Mouse (Mus musculus) heart, adult 8-10 months (tissue): ENCODE measurements around the gene Foxn3. TPM values are rescaled to one million over a fixed set of nuclear protein-coding genes. Genes with fewer than 3 reads are reported as not detected.

Experiments used
- DNase-seq: peaks from one replicate; pipeline ENCODE4 v3.0.0; 2022; ENCODE audit warnings: low spot score
- total RNA-seq, 4 experiments: library from RNA; stranded (reverse); gene quantifications; 2 replicates each; pipeline ENCODE4 v1.2.4; 2022

Gene Foxn3
- total RNA-seq, 4 experiments from 2014 or later = 98.7 to 128 (median 104) TPM

DNA sequence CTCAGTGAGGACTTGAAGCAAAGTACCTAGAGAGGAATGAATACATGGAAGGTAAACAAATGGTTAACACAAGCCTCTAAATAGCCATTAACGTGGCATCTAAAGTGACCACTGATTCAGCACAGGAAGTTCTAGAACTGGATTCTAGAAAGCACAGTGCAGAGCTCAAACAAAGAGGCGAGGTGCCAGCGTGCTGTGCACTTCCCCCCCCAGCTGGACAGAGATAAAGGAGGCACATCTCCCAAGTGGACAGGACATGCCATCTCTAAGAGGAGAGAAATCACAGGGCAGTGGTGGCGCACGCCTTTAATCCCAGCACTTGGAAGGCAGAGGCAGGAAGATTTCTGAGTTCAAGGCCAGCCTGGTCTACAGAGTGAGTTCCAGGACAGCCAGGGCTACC, 173.0 kb downstream of the Foxn3 start:
- no peak for DNase-seq

DNA sequence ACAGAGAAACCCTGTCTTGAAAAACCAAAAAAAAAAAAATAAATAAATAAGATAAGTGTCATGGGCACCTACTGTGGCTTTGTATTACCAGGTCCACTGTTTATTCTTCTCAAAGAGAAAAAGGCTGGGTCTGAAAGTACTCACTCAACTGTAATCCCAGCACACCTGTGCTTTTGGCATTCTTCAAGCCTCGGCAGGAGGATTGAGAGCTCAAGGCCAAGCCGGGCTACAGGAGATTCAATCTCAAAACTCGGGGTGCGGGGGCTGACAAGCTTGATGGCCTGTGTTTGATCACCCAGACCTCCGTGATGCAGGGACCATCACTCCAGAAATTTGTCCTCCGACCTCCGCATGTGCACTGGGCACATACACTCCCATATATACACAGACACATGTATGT, 174.1 kb downstream of the Foxn3 start:
- DNase-seq = no peak

DNA sequence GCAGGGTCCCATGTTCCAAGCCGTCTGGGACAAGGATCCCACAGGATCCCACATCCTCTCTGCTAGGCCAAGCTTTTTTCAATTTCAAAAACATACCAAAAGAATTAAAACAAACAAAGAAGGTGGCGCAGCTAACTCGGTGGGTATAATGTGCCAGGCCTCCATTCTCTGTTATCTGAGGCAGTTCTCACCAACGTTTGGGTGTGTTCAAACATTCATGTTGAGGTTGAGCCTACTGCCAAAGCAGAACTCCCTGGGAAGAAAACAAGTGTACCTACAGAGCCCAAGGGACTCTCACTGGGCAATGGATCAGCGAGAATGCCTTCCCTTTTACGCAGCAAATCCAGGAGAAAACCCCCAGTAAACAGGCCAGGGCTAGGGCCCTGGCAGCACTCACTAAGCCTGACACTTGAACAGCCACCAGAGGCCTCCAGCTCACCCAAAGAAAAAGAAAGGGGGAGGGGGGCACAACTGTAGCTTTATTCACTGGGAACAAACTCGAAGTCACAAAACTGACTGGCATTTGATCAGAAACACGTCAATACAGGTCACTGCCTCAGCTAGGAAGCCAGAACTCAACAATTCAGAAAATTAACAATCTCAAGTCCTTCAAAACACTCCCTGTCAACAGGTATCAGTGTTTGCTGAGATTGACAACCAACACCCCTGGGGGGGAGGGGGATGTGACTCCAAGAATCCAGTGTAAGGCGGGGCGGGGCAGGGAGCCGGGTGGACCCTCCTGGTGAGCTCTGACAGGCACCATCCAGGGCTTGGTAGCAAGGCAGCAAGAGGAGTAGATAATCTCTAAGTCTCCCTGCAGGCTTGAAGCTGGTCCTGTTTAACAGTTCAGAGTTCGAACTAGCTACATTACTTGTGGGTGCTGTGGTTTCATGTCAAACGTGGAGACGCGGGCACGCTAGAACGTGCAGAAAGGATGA, 177.2 kb downstream of the Foxn3 start:
- DNase-seq = no peak

DNA sequence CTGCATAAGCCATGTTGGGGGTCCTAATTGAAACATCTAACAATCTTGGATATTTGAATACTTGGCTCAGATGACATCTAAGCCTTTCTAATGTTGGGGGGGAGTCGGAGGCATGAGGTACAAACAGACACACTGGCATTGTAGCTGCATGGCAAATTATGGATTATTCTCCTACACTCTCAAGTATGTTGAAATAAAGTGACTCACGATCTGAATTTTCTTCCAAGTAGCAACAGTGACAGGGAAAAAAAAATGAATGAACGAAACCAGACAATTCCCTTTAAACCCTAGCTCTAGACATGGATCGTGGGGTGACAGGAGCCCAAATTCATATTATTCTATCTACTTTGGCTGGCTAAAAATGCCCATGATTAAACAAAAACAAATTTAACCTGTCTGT, 178.3 kb downstream of the Foxn3 start:
- no peak for DNase-seq

DNA sequence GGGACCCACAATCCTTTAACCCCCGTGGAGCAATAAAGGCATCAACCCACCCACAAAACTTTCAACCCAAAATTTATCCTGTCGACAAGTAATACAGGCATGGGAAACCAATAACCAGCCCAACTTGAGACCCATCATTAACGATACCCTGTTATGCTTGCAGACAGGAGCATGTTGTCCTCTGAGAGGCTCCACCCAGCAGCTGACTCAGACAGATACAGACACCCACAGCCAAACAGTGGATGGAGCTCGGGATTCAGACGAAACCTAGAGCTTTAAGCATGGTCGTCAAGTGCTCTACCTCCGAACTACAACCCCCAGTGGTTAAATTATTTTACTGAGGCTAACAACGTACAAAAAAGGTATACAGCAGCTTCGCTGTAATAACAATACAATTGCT, 182.1 kb downstream of the Foxn3 start:
- no peak for DNase-seq

DNA sequence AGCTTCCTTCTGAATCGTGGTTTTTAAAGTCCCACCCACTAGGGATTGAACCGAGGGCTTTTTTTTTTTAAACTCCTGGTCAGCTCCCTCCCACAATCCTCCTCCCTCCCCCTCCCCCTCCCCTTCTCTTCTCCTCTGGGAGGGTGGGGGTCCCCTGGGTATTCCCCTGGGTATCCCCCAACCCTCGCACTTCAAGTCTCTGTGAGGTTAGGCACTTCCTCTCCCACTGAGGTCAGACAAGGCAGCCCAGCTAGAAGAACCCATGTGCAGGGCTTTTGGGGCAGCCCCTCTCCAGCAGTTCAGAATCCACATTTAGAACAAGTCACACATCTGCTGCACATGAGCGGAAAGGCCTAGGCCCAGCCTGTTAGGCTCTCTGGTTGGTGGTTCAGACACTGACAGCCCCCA, 182.5 kb downstream of the Foxn3 start:
- DNase-seq = no peak

DNA sequence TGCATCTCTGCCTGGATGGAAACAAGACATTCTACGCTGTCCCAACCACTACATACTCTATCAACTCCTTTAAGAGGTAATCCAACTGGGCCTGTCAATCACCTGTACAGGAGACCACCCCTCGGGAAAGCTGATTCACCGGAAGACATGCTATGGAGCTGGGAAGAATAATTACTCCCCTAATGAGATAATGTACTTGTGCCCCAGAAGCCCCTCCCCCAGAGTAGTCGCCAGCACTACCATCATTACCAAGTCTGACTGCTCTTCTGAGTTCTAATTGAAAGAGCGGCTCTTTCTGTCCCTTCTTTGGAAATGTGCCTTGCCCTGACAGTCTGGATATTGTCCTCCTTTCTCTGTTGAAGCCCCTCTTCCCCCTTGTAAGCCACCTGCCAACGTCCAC, 183.3 kb downstream of the Foxn3 start:
- no peak for DNase-seq

DNA sequence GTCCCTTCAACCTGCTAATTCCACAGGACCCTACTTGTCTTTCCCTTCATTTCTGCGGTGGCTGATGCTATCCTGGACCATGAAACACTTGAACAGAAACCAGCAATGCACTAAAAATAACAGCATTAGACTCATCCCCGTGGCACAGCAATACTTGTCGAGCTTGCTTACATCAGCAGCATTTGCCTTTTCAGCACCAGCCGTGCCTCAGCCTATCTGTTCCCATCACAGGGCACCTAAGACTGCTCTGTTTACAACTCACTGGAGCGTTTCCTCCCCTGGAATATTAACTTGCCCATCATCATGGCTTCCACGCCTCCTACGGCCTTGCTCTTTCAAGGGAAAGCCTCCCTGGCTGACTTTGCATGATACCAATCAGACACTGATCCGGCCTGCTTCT, 185.1 kb downstream of the Foxn3 start:
- no peak for DNase-seq

DNA sequence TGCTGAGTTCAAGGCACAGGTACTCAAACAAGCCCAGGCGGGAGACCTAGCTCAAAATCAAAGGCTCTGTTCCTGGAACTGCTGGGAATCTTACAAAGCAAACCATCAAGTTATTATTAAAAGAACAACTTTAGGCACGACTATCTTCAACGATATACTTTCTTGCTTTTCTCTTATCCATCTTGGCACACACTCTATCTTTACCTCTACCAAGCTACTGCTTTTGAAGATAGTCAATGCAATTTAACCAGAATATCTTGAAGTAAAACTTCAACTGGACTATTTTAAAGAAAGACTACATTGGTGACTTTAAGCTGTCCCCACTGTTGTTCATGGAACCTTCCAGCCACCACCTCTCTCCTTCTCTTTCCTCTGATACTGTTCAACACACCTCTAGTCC, 185.7 kb downstream of the Foxn3 start:
- DNase-seq = no peak

DNA sequence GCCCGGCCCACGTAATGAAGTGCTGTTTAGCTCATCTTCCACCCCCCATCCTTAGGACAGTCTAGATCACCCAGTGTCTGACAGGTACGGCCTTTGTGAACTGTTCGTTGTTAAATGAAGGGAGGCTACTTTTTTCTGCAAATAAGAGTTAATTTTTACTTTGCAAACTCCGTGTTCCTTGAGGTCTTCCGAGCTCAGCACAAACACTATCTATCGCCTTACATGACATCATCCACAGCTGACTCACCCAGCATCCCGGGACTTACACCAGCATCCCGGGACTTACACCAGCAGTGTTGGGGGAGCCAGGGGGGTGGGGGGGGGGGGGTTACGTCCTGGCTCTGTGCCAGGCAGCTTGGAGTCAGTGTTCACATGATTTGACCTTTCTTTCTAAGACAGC, 186.3 kb downstream of the Foxn3 start:
- no peak for DNase-seq

DNA sequence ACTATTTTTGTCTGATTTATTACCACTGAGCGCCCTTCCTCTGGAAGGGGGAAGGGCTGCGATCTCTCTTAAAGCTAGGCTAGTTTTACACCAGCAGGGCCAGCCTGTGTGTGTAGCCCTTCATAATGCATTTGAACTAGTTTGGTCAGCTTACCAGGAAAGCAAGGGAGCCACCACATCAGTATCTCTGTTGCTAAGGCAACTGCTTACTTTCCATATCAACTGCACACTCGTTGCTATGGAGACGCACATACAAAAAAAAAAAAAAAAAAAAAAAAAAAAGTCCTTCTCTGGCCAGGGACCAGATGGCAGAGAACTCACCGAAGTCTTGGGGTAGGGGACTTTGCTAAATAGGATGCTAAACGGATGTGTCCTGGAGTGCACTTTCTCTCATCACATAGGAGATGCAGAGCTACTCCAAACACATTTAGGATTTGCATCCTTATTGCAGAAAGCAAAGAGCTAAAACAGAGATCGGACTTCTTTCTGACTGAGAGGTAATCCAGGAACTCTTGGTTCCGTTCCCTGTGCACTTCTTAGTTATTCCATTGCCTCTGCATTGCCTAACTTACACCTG, 187.4 kb downstream of the Foxn3 start:
- no peak for DNase-seq

DNA sequence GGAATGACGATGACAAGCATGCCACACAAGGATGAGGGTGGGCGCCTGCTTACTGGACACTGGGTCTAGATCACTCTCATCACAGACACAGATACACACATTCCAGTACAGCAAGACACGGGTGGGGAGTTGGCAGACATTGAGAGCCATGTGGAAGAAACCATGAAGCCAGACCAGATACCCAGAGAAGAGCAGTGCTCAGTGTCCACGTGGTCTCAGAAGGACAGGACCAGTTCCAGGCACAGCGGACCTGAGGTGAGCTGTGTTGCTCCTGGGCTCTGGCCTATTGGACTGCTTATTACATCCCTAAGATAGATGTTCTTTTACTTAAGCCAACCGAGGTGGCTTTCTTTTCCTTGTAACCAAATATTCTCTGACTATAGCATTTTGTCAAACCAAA, 188.0 kb downstream of the Foxn3 start:
- no peak for DNase-seq

DNA sequence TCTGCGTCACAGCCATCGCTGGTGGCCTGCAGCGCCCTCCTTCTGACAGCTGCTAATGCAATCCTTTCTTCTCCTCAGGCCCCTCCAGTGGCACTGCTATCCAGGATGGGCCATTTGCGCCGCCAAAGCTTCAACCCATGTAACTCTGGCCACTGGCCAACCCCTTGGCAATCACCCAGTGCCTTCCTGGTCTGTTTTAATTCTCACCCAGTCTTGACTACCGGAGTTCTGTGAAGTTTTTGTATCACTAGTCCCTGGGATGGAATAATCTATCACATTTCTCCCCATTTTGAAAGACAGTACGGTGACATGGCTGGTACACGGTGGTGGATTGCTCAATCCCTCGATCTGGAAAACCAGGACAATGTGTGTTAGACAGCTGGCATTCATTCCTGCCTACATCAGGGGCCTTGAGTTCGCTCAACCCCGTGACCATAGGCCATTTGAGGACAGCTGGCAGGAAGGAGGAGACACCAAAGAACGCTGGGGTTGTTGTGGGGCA, 189.2 kb downstream of the Foxn3 start:
- peak; percentile 63 for DNase-seq

DNA sequence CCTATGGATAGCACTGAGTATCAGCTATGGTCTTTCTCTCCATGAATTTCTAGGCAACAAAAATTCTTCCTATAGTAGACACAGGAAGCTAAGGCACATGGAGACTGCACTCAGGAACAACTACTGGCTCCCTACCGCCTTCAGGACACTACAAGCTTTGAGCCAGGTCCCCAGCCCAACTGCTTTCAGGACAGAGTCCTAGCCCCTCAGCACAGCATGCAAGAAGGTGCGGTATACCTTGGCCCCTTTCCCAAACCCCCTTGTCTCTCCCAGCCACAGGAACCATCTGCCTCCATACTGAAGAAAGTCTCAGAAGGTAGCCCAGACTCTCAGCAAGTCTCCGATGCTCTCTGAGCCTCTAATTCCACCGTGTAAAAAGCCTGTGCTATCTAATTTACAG, 189.8 kb downstream of the Foxn3 start:
- DNase-seq = no peak

DNA sequence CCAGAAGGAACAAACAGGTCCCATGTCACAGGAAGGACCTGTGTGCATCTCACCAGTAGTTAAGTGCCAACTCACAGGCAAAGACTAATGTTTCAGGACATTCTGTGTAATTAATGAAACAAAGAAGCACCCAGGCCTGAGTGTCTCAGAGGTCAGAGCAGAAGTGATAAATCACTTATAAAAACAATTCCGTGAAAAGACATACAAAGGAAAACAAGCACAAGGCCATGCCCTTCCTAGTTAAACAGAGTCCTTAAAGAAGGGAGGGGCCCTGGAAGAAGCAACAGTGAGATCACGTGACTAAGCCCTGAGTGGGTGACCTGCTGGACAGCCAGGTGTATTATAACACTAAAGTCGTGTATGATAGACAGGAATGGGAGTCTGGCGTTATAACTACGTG, 191.9 kb downstream of the Foxn3 start:
- DNase-seq = no peak

DNA sequence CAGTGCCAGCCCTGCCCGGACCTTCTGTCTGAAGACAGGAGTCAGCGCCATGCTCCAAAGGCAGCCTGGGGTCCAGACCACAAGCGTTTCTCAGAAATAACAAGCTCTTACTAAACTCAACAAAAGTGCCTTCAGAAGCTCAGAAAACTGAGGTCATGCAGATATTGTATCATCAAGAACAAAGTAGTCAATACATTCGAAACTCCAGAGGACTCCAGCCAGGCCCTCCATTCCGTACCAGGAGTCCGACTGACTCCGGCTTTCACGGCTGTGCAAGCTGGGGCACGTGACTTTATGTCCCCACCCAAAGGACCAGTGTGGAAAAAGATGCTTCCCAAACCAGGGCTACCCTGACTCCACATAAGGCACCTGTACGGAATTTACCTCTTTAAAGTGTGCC, 195.1 kb downstream of the Foxn3 start:
- no peak for DNase-seq

DNA sequence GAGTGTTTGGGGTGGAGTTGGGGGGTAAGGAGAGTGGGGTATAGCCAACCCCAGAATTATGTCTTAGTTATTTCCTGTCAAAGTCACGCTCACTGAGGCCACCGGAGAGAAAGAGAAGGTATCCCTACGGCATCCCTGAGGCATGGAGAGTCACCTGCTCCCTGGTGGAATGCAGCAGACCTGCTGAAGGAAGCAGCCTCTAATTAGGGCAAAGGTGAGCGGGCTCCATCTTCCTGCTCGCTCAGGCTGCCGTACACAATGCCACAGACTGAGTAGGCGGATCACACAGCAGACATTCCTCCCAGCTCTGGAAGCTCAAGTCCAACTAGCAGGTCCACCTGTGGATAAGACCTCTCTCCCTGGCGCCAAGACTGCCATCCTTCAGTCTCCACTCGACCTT, 197.4 kb downstream of the Foxn3 start:
- DNase-seq = no peak

DNA sequence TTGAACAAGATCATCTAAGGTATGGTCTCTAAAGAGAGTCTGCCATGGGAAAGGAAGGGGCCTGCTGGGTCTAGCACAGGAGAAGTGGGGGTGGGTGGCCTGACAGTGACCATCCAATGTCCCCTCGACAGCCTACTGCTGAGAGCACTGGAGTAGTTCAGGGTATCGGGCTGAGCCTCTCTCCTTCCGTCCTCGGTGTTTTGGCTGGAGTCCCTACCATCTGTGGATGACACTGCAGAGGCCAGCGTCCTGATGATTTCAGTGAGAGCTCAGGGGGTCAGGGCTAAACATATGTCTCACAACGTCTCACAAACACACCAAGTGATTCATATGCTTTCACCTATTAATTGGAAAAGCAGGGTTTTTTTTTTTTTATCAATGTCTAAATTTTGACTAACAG, 199.2 kb downstream of the Foxn3 start:
- DNase-seq = no peak

DNA sequence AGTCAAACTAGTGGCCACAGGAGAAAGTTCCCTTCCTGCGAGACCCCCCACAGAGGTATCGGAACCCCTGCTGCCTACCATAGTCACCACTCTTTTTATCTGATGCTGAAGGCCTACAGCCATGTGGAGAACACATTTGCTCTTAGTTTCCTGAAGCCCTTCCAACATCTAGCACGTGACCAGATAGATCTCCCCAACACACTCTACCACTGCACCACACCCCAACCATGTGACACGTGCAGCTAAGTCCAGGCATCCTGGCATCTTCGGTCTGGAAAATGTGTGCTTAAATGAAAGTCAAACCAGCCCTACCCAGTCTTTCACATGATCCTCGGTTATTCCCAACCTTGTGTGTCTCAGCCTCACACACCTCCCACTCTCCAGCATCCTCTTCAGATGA, 200.4 kb downstream of the Foxn3 start:
- DNase-seq = peak; percentile 66

DNA sequence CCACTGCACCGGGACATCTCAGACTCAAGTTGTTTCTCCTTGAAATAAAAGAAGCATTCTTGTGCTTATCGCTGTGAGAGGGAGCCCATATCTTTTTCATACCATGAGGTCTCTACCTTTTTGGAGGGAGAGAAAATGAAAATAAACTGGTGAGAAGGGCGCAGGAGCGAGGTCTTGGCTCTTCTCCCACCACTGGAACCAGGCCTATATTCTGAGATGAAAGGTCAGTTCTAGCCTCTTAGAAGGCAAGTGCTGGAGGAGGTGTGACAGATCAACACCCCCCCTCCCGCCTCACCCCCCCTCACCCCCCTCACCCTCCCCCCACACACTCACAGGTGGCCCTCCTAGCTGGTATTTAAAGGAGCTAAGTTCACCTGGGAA, 201.6 kb downstream of the Foxn3 start:
- no peak for DNase-seq

DNA sequence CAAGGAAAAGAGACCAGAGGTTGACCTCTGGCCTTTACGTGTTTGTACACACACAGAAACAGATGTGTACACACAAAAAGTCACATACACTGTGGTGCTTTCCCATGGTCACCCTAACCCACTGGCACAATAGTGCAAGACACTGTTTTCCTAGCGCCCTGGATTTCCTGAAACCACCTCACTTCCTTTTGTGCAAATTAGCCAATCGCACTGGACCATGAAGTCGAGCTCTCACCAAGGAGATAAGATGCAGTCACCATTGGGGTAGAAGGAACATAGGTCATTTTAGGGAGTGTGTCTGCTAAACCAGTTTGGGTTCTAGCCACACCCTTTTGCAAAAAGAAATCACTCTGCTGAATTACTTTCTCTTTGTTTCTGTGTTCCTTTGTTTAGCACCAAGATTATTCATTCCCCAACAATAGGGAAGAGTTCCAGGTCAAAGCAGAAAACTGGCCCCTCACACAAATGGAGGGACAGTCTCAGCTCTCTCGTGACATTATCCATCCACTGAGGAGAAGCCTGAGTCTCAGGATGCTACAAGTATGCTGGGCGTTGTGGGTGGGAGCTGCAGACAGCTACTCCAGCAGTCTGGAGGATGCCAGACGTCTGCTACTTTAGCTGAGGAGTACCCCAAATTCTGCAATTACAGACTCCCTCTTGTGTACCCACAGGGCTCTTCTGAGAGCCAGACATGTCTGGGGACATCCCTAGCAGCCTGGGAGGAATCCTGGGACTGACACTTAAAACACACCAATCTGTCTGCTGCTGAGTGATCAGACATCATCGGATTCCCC, 202.2 kb downstream of the Foxn3 start:
- no peak for DNase-seq

DNA sequence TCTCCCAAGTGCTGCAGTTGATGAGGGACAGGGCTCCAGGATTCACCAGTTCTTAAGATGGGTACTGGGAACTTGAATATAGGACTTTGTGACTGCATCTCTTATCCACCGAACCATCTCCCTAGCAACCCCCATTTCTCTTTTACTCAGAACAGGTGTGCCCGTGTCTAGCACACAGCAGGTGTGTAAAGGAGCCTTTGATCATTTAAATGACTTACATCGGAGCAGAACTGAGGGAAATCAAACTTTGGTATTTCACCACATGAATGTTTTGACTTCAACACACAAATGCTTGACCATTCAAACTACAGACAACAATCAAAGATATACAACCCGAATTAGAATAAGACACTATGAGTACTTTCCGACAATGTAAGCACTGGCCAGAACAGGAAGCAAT, 204.7 kb downstream of the Foxn3 start:
- no peak for DNase-seq

DNA sequence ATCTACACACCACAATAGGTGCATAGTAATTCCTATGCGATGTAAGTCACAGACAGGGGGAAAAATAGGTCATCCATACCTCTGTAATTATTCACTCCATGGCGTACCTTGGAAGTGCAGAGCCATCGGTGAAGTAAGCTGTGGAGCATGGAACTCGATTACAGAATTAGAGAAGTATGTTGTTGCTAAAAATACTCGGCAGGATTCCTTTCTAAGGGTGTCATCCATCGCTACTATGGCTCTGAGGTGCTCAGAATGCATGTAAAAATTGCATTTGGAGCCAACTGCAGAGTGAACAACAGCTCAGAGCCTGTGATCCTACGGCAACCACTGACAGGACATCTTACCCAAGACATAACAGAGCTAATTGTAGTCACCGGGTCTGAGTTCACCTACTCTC, 206.7 kb downstream of the Foxn3 start:
- no peak for DNase-seq
